Mouse (Mus musculus) lung, postnatal 0 days (tissue): ENCODE data around the gene Sertad2.

Source experiments
- CTCF ChIP-seq: IDR thresholded peaks from 2 replicates; pipeline ENCODE4 v1.5.1; 2016; ENCODE audit warnings: antibody characterized with exemption, mild to moderate bottlenecking
- EP300 ChIP-seq: IDR thresholded peaks from 2 replicates; pipeline ENCODE4 v1.6.1; 2016; ENCODE audit warnings: antibody characterized with exemption, mild to moderate bottlenecking, control low read depth

- TF ChIP-seq CTCF (no peak), EP300 (no peak)
Observed at GRCm38 (mm10) chr11:20639918-20640447, 96.9 kb downstream of the Sertad2 start.
